Mouse (Mus musculus): Measurements from ENCODE around the gene Pramef8. TPM values are rescaled to one million over a fixed set of nuclear protein-coding genes. Genes with fewer than 3 reads are reported as not detected.

Pramef8 gene
- polyA plus RNA-seq (2015; fragmentation: Nextera tagmentation; extraction: Ambion mirVana), result 2.5 and 3.3 TPM in 2 replicates

- under 1% methylated on average over 50 of the region's 50 CpGs for WGBS (ENCODE audit: insufficient replicate concordance)
- H3K4me3 ChIP-seq (ENCODE audit: low read depth, low read length), result peak within 1 kb of the TSS; percentile 64
- DNase-seq, result peak; percentile 91
- peaks cover 15% of the 10 kb centered on the region for H3K36me3 ChIP-seq (replicated peaks; ENCODE audit: insufficient read depth, low read length)
- H3K4me2 ChIP-seq (ENCODE audit: low read depth, low read length), result peak within 1 kb of the TSS; percentile 83
- ATAC-seq, result peak; percentile 96
- H3K27ac ChIP-seq (ENCODE audit: low read depth), result peak within 1 kb of the TSS; percentile 88
- H3K9me3 ChIP-seq (ENCODE audit: low read length), result no peaks in the 10 kb centered on the region
- no peaks in the 10 kb centered on the region for H3K27me3 ChIP-seq (ENCODE audit: insufficient read depth, low read length)
- H3K9ac ChIP-seq (replicated peaks), result peak within 1 kb of the TSS; percentile 73
- H3K4me1 ChIP-seq (ENCODE audit: insufficient read depth), result peaks cover 10% of the 10 kb centered on the region
- TF ChIP-seq CTCF (IDR thresholded peaks at IDR 0.05; ENCODE audit: low read depth) (no peak), EP300 (IDR thresholded peaks at IDR 0.05; ENCODE audit: low read depth) (peak; percentile 71; the same call in 1 of the 2 replicates)
These were observed at the start of gene Pramef8 for GRCm38 (mm10) chr4:143412219-143413092. TSS of gene Pramef8 (plus strand) at chr4:143412426.

GRCm38 (mm10) chr4:143366415-143367041 is 45.7 kb upstream of the Pramef8 start:
- H3K4me3 ChIP-seq (ENCODE audit: low read depth, low read length), result no peak overlapping the region
- DNase-seq (no peak), ATAC-seq (no peak)
- 55% methylated on average over 15 of the region's 15 CpGs for whole genome bisulfite sequencing (ENCODE audit: insufficient replicate concordance)
- no peaks in the 10 kb centered on the region for H3K27me3 ChIP-seq (ENCODE audit: insufficient read depth, low read length)
- H3K9ac ChIP-seq (replicated peaks), result no peak overlapping the region
- no peaks in the 10 kb centered on the region for H3K9me3 ChIP-seq (ENCODE audit: low read length)
- no peak overlapping the region for H3K4me2 ChIP-seq (ENCODE audit: low read depth, low read length)
- H3K27ac ChIP-seq (ENCODE audit: low read depth), result no peak overlapping the region
- no peaks in the 10 kb centered on the region for H3K36me3 ChIP-seq (replicated peaks; ENCODE audit: insufficient read depth, low read length)
- H3K4me1 ChIP-seq (ENCODE audit: insufficient read depth), result no peaks in the 10 kb centered on the region
- TF ChIP-seq CTCF (IDR thresholded peaks at IDR 0.05; ENCODE audit: low read depth), result no peak
- no peak for TF ChIP-seq EP300 (IDR thresholded peaks at IDR 0.05; ENCODE audit: low read depth)

GRCm38 (mm10) chr4:143379480-143379879 is 32.7 kb upstream of the Pramef8 start:
- no peak overlapping the region for H3K4me2 ChIP-seq (ENCODE audit: low read depth, low read length)
- H3K9ac ChIP-seq (replicated peaks), result no peak overlapping the region
- ATAC-seq, result no peak
- H3K36me3 ChIP-seq (replicated peaks; ENCODE audit: insufficient read depth, low read length), result no peaks in the 10 kb centered on the region
- no peak for TF ChIP-seq EP300 (IDR thresholded peaks at IDR 0.05; ENCODE audit: low read depth)
- TF ChIP-seq CTCF (IDR thresholded peaks at IDR 0.05; ENCODE audit: low read depth), result no peak
- 0 out of 2 replicates have a peak, but pooled peaks cover 2% of the 10 kb centered on the region for H3K27me3 ChIP-seq (ENCODE audit: insufficient read depth, low read length)
- no peak overlapping the region for H3K4me3 ChIP-seq (ENCODE audit: low read depth, low read length)
- H3K9me3 ChIP-seq (ENCODE audit: low read length), result no peaks in the 10 kb centered on the region
- WGBS (ENCODE audit: insufficient replicate concordance), result 49% methylated on average over 7 of the region's 7 CpGs
- H3K4me1 ChIP-seq (ENCODE audit: insufficient read depth), result no peaks in the 10 kb centered on the region
- DNase-seq, result no peak
- H3K27ac ChIP-seq (ENCODE audit: low read depth), result no peak overlapping the region

- 0 out of 2 replicates have a peak, but pooled peaks cover 2% of the 10 kb centered on the region for H3K27me3 ChIP-seq (ENCODE audit: insufficient read depth, low read length)
- no peak for DNase-seq
- 39% methylated on average over 15 of the region's 15 CpGs for WGBS (ENCODE audit: insufficient replicate concordance)
These were observed 32.1 kb upstream of the Pramef8 start for GRCm38 (mm10) chr4:143379931-143380715.

GRCm38 (mm10) chr4:143380716-143381004 is 31.6 kb upstream of the Pramef8 start:
- Histone ChIP-seq H3K4me3 (ENCODE audit: low read depth, low read length) (no peak overlapping the region), H3K27ac (ENCODE audit: low read depth) (no peak overlapping the region), H3K9me3 (ENCODE audit: low read length) (no peaks in the 10 kb centered on the region), H3K4me2 (ENCODE audit: low read depth, low read length) (no peak overlapping the region), H3K27me3 (ENCODE audit: insufficient read depth, low read length) (0 out of 2 replicates have a peak, but pooled peaks cover 2% of the 10 kb centered on the region), H3K9ac (replicated peaks) (no peak overlapping the region), H3K36me3 (replicated peaks; ENCODE audit: insufficient read depth, low read length) (no peaks in the 10 kb centered on the region), H3K4me1 (ENCODE audit: insufficient read depth) (no peaks in the 10 kb centered on the region)
- WGBS (ENCODE audit: insufficient replicate concordance), result 2% methylated on average over 5 of the region's 5 CpGs
- ATAC-seq (no peak), DNase-seq (peak; percentile 26)
- TF ChIP-seq CTCF (IDR thresholded peaks at IDR 0.05; ENCODE audit: low read depth), result peak; percentile 64
- no peak for TF ChIP-seq EP300 (IDR thresholded peaks at IDR 0.05; ENCODE audit: low read depth)

More at GRCm38 (mm10) chr4:143379931-143380715, 32.1 kb upstream of the Pramef8 start:
- H3K4me3 ChIP-seq (ENCODE audit: low read depth, low read length), result no peak overlapping the region
- no peak for TF ChIP-seq CTCF (IDR thresholded peaks at IDR 0.05; ENCODE audit: low read depth)
- no peak for TF ChIP-seq EP300 (IDR thresholded peaks at IDR 0.05; ENCODE audit: low read depth)
- H3K36me3 ChIP-seq (replicated peaks; ENCODE audit: insufficient read depth, low read length), result no peaks in the 10 kb centered on the region
- ATAC-seq, result no peak
- no peak overlapping the region for H3K27ac ChIP-seq (ENCODE audit: low read depth)
- no peaks in the 10 kb centered on the region for H3K4me1 ChIP-seq (ENCODE audit: insufficient read depth)
- H3K4me2 ChIP-seq (ENCODE audit: low read depth, low read length), result no peak overlapping the region
- H3K9me3 ChIP-seq (ENCODE audit: low read length), result no peaks in the 10 kb centered on the region
- no peak overlapping the region for H3K9ac ChIP-seq (replicated peaks)

All from liver, postnatal 0 days (tissue).